Mouse (Mus musculus) WW6 (cell line): ENCODE results near the gene Cib4.

Experiments
- DNase-seq: peaks from one replicate; pipeline ENCODE4 v3.0.0-alpha.2; 2013; ENCODE audit warnings: low read depth, low spot score

Cib4 gene

GRCm38 (mm10) chr5:30545698-30546097 is at the start of gene Cib4:
Gene Cib4 (minus strand): TSS chr5:30545836.
- no peak for DNase-seq

GRCm38 (mm10) chr5:30594953-30595560 is 49.4 kb upstream of the Cib4 start:
- no peak for DNase-seq

- DNase-seq, result no peak
Measured at GRCm38 (mm10) chr5:30593811-30594504, 48.3 kb upstream of the Cib4 start.

- DNase-seq, result no peak
Measured at GRCm38 (mm10) chr5:30593360-30593759, 47.7 kb upstream of the Cib4 start.

GRCm38 (mm10) chr5:30592279-30592980 is 46.8 kb upstream of the Cib4 start:
- DNase-seq, result no peak

- DNase-seq, result no peak
Measured at GRCm38 (mm10) chr5:30591786-30592185, 46.1 kb upstream of the Cib4 start.

- DNase-seq, result no peak
Measured at GRCm38 (mm10) chr5:30591205-30591731, 45.6 kb upstream of the Cib4 start.

- no peak for DNase-seq
Measured at GRCm38 (mm10) chr5:30590231-30590630, 44.6 kb upstream of the Cib4 start.

GRCm38 (mm10) chr5:30589546-30589945 is 43.9 kb upstream of the Cib4 start:
- no peak for DNase-seq

GRCm38 (mm10) chr5:30589069-30589468 is 43.4 kb upstream of the Cib4 start:
- no peak for DNase-seq

GRCm38 (mm10) chr5:30588301-30588968 is 42.8 kb upstream of the Cib4 start:
- DNase-seq, result peak; percentile 47

- no peak for DNase-seq
Measured at GRCm38 (mm10) chr5:30587681-30588300, 42.2 kb upstream of the Cib4 start, which contains the start of gene Kcnk3. Gene Kcnk3 (plus strand): TSS chr5:30588170.

GRCm38 (mm10) chr5:30587101-30587500 is 41.5 kb upstream of the Cib4 start:
- no peak for DNase-seq

- no peak for DNase-seq
Measured at GRCm38 (mm10) chr5:30586616-30587015, 41.0 kb upstream of the Cib4 start.

- DNase-seq, result no peak
Measured at GRCm38 (mm10) chr5:30582017-30582416, 36.4 kb upstream of the Cib4 start.

- DNase-seq, result no peak
Measured at GRCm38 (mm10) chr5:30580725-30581124, 35.1 kb upstream of the Cib4 start.

GRCm38 (mm10) chr5:30578445-30579080 is 32.9 kb upstream of the Cib4 start:
- no peak for DNase-seq

GRCm38 (mm10) chr5:30577654-30578310 is 32.1 kb upstream of the Cib4 start:
- DNase-seq, result no peak

GRCm38 (mm10) chr5:30577251-30577650 is 31.6 kb upstream of the Cib4 start:
- DNase-seq, result no peak

GRCm38 (mm10) chr5:30576233-30576632 is 30.6 kb upstream of the Cib4 start:
- DNase-seq, result no peak
